Mouse (Mus musculus): ENCODE results near the gene Sost.
"Not testable (repeated sequence)": the region's sequence is repeated elsewhere in the genome, so short reads cannot be mapped to it uniquely, and the experiment has no call there.

Gene Sost

DNA sequence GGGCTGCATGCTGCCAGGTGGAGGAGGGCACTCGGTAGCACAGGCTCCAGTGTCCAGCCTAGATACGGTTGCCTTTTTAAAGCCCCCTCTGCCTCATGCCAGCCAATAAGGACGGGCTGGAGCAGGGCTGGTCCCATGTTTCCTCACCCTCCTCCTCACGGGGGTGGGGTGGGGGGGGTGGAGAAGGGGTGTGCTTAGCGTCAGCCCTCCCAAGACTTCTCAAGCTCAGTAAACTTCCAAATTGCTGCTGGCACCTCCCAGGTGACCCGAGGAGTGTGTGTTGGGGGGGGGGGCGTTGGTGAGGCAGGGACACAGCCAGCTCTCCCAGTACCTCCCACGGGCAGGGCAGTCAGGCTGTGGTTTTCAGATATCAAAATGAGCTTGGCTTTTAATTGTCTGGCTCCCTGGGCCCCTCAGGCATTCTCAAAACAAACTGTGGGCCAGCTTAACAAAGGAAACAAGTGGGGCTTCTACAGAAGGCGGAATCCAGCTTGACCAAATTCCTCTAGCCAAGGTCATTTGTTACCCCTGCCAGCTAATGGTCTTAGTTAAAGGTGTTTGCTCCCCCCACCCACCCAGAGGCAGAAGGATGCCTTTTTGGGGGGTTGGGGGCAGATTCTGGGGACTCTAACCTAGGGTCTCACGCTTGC, at the start of gene Sost:
Gene Sost, minus strand, starts transcription at position 51 of the 650 bp plus-strand sequence.
- no peak for DNase-seq (ENCODE audit: low spot score in 2 of 2)

- no peak for DNase-seq (ENCODE audit: low spot score in 2 of 2)
Observed at GRCm38 (mm10) chr11:102016136-102016535, 49.3 kb upstream of the Sost start.

- DNase-seq (ENCODE audit: low spot score in 2 of 2), result no peak
Observed at GRCm38 (mm10) chr11:102015472-102015871, 48.7 kb upstream of the Sost start.

- no peak for DNase-seq (ENCODE audit: low spot score in 2 of 2)
Observed at GRCm38 (mm10) chr11:102013201-102013600, 46.4 kb upstream of the Sost start.

- DNase-seq (ENCODE audit: low spot score in 2 of 2), result no peak
Observed at GRCm38 (mm10) chr11:102011510-102011909, 44.7 kb upstream of the Sost start.

- peak in 1 of 2 experiments; percentile 52 for DNase-seq (ENCODE audit: low spot score in 2 of 2)
Observed at GRCm38 (mm10) chr11:102010140-102010539, 43.3 kb upstream of the Sost start.

- DNase-seq (ENCODE audit: low spot score in 2 of 2), result no peak
Observed at GRCm38 (mm10) chr11:102008954-102009637, 42.3 kb upstream of the Sost start.

DNA sequence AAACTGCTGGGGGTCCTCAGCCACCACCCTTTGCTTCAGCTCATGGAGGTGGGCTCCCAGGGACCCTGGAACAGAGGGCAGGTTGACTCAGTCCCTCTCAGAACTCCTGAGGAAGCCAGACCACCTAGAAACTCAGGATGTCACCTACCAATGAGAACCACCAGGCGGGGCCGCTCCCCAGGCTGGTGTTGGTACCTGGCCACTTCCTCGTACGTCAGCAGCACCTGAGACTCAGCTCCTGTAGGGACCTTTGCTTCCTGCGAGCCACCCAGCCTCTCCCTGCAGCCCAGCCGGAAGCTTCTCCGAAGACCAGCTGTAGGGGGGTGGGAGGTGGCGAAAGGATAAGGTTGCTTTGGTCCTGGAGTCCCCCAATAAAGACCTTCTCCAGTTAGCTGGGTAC, 41.6 kb upstream of the Sost start:
- DNase-seq (ENCODE audit: low spot score in 2 of 2), result no peak

GRCm38 (mm10) chr11:102006688-102007087, 39.9 kb upstream of the Sost start:
- no peak for DNase-seq (ENCODE audit: low spot score in 2 of 2)

DNA sequence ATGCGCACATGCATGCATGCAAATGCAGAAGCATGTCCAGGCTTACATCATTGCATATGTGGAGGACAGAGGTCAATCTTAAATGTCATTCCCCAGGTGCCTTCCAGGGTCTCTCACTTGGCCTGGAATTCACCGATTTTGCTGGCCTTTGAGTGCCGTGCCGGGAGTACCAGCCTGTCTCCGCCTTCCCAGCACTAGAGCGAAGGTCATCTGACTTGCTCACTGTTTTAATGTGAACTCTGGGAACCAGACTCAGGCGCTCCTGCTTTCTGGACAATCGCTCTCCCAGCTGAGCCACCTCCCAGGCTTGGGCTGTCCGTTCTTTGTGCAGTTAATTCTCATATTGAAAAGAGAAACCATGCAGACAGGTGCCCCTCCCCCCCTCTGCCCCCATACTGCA, 39.5 kb upstream of the Sost start:
- DNase-seq (ENCODE audit: low spot score in 2 of 2), result no peak

DNA sequence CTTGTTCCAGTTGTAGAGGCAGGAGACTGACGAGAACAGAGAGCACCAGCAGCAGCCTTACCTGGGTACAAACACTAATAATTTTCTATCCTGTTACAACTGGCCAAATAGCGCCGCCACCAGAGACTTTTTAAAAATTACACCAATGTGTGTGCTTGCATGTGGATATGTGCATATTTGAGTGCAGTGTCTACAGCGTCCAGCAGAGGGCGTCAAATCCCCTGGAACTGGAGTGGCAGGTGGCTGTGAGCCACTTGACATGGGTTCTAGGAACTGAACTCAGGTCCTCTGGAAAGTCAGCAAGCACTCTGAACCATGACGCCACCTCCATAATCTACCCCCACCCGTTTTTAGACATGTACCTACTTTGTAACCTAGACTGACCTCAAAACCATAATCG, 37.4 kb upstream of the Sost start:
- no peak for DNase-seq (ENCODE audit: low spot score in 2 of 2)

GRCm38 (mm10) chr11:101999466-101999865, 32.7 kb upstream of the Sost start:
- no peak for DNase-seq (ENCODE audit: low spot score in 2 of 2)

GRCm38 (mm10) chr11:101998258-101998657, 31.4 kb upstream of the Sost start:
- no peak for DNase-seq (ENCODE audit: low spot score in 2 of 2)

- no peak for DNase-seq (ENCODE audit: low spot score in 2 of 2)
Observed at GRCm38 (mm10) chr11:101995938-101996337, 29.1 kb upstream of the Sost start.

GRCm38 (mm10) chr11:101994100-101994499, 27.3 kb upstream of the Sost start:
- no peak for DNase-seq (ENCODE audit: low spot score in 2 of 2)

DNA sequence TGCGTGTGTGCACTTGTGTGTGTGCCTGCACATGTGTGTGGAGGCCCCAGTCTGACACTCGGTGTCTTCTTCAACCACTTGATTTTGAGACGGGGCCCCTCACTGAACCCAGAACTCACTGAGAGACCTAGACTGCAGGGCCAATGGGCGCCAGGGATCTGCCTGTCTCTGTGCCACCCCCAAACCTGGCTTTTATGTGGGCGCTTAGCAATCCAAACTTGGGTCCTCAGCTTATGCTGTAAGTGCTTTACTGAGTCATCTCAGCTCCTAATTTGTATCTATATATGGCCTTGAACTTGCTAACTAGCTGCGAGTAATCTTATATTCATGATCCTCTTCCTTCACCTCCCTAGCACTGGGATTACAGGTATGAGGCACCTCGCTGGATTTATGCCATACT, 25.6 kb upstream of the Sost start:
- DNase-seq (ENCODE audit: low spot score in 2 of 2), result peak; percentile 70 to 72

- no peak for DNase-seq (ENCODE audit: low spot score in 2 of 2)
Observed at GRCm38 (mm10) chr11:101991813-101992212, 25.0 kb upstream of the Sost start.

GRCm38 (mm10) chr11:101990244-101990643, 23.4 kb upstream of the Sost start:
- DNase-seq (ENCODE audit: low spot score in 2 of 2), result peak in 1 of 2 experiments; percentile 70

- no peak for DNase-seq (ENCODE audit: low spot score in 2 of 2)
Observed at GRCm38 (mm10) chr11:101986913-101987312, 20.1 kb upstream of the Sost start, which contains the start of gene Dusp3. Dusp3 (minus strand) TSS chr11:101987013.

DNA sequence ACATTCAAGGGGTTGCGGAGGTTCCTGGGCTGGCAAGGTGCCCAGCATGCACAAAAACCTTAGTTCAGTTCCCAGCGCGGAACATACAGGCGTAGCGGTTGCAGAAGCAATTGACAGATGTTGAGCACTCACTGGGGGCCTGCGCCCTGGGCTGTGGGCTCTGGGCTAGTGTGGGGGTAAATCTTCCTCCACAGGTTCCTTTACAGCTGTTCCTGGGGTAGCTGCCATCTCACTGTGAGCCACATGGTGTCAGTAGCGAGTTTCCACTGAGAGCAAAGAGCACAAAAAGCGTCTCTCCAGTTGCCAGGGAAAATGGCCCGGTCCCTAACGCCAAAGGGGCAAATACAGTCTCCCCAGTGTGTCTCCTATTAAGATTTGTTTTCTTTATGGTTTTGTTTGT, 19.2 kb upstream of the Sost start:
- peak in 1 of 2 experiments; percentile 91 for DNase-seq (ENCODE audit: low spot score in 2 of 2)

- DNase-seq (ENCODE audit: low spot score in 2 of 2), result not testable (repeated sequence)
Observed at GRCm38 (mm10) chr11:101985450-101985849, 18.6 kb upstream of the Sost start.

DNA sequence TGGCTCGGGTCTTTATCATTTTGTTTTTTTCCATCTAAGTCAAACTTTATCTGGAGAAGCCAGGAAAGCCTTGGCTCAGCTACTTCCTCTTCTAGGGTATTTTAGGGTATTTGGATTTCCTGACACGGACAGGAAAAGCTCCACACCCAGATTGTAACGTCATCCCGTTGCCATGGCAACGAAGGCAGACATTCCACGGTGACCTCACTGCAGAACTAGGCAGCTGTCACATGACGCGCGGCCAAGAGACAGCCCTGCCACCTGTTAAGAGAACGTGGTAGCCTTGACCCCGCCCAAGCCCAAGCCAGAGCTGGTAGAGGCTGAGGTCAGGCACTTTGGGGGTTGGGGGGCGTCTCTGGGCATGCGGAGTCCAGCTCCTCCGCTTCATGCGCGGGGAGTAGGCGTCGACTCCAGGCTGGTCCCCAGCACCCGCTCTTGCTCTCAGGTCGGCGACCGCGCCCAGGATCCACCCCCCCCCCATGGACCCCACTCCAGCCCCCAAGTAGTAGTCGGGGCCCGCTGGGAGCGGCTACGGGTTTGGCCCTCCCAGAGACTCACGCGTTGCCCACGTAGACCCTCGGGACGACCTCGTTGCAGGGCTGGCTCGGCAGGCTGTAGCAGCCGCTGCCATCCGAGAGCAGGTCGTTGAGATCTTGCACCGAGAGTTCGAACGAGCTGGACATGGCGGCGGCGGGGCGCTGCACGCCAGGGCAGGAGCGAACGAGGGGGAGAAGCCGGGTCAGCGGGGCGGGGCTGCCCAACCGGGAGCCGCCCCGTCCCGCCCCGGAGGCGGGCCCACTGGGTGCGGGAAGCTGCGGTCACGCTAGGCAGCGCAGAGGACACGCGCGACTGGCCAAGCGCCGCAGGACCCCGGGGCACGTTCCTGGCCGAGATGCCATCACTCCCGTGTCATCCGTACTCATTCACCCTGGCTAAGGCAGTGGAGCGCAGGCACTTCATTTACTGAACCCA, 17.5 kb upstream of the Sost start, which contains the start of gene Cfap97d1:
Gene Cfap97d1, plus strand, starts transcription at position 226 of the 972 bp plus-strand sequence.
- DNase-seq (ENCODE audit: low spot score in 2 of 2), result peak; percentile 88 to 96
